Mouse (Mus musculus): ENCODE results near the gene Lrp5.

GRCm38 (mm10) chr19:3706258-3706657 is 19.9 kb upstream of the Lrp5 start:
- TF ChIP-seq GATA1 (IDR thresholded peaks at IDR 0.05; ENCODE audit: low read length) (no peak), TAL1 (IDR thresholded peaks at IDR 0.05; ENCODE audit: low read length) (no peak)
